Mouse (Mus musculus) stomach, embryonic 14.5 days (tissue): ENCODE data around the gene Zbtb37. TPM values are rescaled to one million over a fixed set of nuclear protein-coding genes. Genes with fewer than 3 reads are reported as not detected.

Experiments
- ATAC-seq: fragments of 200-750 bp; cut with Nextera tagmentation; 2 replicates; pipeline ENCODE4 v1.8.0; 2017; ENCODE audit warnings: low read depth, moderate TSS enrichment; ENCODE audit not compliant: insufficient number of reproducible peaks, insufficient read depth, low FRiP score
- H3K27ac ChIP-seq: fragments of 300-500 bp; sonication (generic); 2 replicates; pipeline ENCODE4 v1.5.1; 2014; ENCODE audit warnings: mild to moderate bottlenecking, low read length, moderate library complexity, mixed read lengths
- H3K27me3 ChIP-seq: fragments of 300-500 bp; sonication (generic); 2 replicates; pipeline ENCODE4 v1.6.1; 2014; ENCODE audit warnings: low read length, control low read depth, mixed read lengths; ENCODE audit not compliant: control insufficient read depth, insufficient read depth
- H3K36me3 ChIP-seq: fragments of 300-500 bp; sonication (generic); 2 replicates; pipeline ENCODE4 v1.6.1; 2014; ENCODE audit warnings: mild to moderate bottlenecking, control low read depth, low read length, moderate library complexity, mixed read lengths; ENCODE audit not compliant: control insufficient read depth, insufficient read depth
- H3K4me1 ChIP-seq: fragments of 300-500 bp; sonication (generic); 2 replicates; pipeline ENCODE4 v1.6.1; 2014; ENCODE audit warnings: low read length, control low read depth, mixed read lengths; ENCODE audit not compliant: control insufficient read depth, insufficient read depth
- H3K4me2 ChIP-seq: fragments of 300-500 bp; sonication (generic); replicated peaks from 2 replicates; pipeline ENCODE4 v1.6.1; 2014; ENCODE audit warnings: low read depth, low read length, control low read depth
- H3K4me3 ChIP-seq: fragments of 300-500 bp; sonication (generic); 2 replicates; pipeline ENCODE4 v1.5.1; 2014; ENCODE audit warnings: low read depth, low read length, control low read depth
- H3K9ac ChIP-seq: fragments of 300-500 bp; sonication (generic); replicated peaks from 2 replicates; pipeline ENCODE4 v1.6.1; 2014; ENCODE audit warnings: low read depth, mild to moderate bottlenecking, control low read depth, low read length, moderate library complexity, mixed read lengths
- H3K9me3 ChIP-seq: fragments of 300-500 bp; sonication (generic); 2 replicates; pipeline ENCODE4 v1.6.1; 2016; ENCODE audit warnings: low read depth, low read length, control low read depth; ENCODE audit not compliant: control insufficient read depth
- WGBS: fragments of 180-500 bp; shearing (Covaris S2); extraction: QIAGEN DNeasy Blood & Tissue Kit; methylation state at CpG from one replicate; pipeline ENCODE4 v1.1.7; 2014; 5-methylcytosine and 5-hydroxymethylcytosine counted together
- polyA plus RNA-seq: library from polyadenylated mRNA; unstranded; fragments of >200 nt; fragmentation: Nextera tagmentation; extraction: Ambion mirVana; gene quantifications from 2 replicates; pipeline ENCODE4 v1.2.1, GENCODE M21; 2014

The Zbtb37 gene
- 12.7 and 14.1 TPM in 2 replicates for polyA plus RNA-seq

GRCm38 (mm10) chr1:161034435-161035280 lies at the start of gene Zbtb37:
TSS of gene Zbtb37 (minus strand) at chr1:161034849.
- no peaks in the 10 kb centered on the region for H3K27me3 ChIP-seq
- peak; percentile 92 for ATAC-seq
- H3K36me3 ChIP-seq, result peaks cover 46% of the 10 kb centered on the region
- H3K9me3 ChIP-seq, result no peaks in the 10 kb centered on the region
- H3K4me1 ChIP-seq, result peaks cover 4% of the 10 kb centered on the region; the same call in 1 of the 2 replicates
- H3K4me2 ChIP-seq, result peak within 1 kb of the TSS; percentile 69
- 2% methylated on average over 68 of the region's 76 CpGs for WGBS
- peak within 1 kb of the TSS; percentile 98 for H3K9ac ChIP-seq
- H3K27ac ChIP-seq, result peak within 1 kb of the TSS; percentile 95
- H3K4me3 ChIP-seq, result peak within 1 kb of the TSS; percentile 87

GRCm38 (mm10) chr1:161077243-161077642 lies 42.6 kb upstream of the Zbtb37 start:
- WGBS, result 96% methylated on average over 3 of the region's 3 CpGs

GRCm38 (mm10) chr1:161076238-161076637 lies 41.6 kb upstream of the Zbtb37 start:
- no peaks in the 10 kb centered on the region for H3K9me3 ChIP-seq
- H3K4me1 ChIP-seq, result peaks cover 14% of the 10 kb centered on the region
- no peak overlapping the region for H3K27ac ChIP-seq
- no peak overlapping the region for H3K9ac ChIP-seq
- WGBS, result 83% methylated on average over 6 of the region's 6 CpGs
- H3K4me2 ChIP-seq, result no peak overlapping the region
- H3K4me3 ChIP-seq, result no peak overlapping the region
- H3K27me3 ChIP-seq, result no peaks in the 10 kb centered on the region
- H3K36me3 ChIP-seq, result peaks cover 14% of the 10 kb centered on the region
- no peak for ATAC-seq

More at GRCm38 (mm10) chr1:161077243-161077642, 42.6 kb upstream of the Zbtb37 start:
- H3K4me1 ChIP-seq, result peaks cover 9% of the 10 kb centered on the region
- H3K36me3 ChIP-seq, result peaks cover 14% of the 10 kb centered on the region
- H3K27me3 ChIP-seq, result no peaks in the 10 kb centered on the region
- ATAC-seq, result no peak
- no peak overlapping the region for H3K27ac ChIP-seq
- no peak overlapping the region for H3K4me3 ChIP-seq
- no peak overlapping the region for H3K9ac ChIP-seq
- H3K9me3 ChIP-seq, result no peaks in the 10 kb centered on the region
- H3K4me2 ChIP-seq, result no peak overlapping the region

GRCm38 (mm10) chr1:161071272-161071620 lies 36.6 kb upstream of the Zbtb37 start:
- H3K4me2 ChIP-seq, result peak overlapping the region; percentile 56
- H3K36me3 ChIP-seq, result no peaks in the 10 kb centered on the region; the same call in 1 of the 2 replicates
- H3K4me3 ChIP-seq, result peak overlapping the region; percentile 64
- ATAC-seq, result no peak
- H3K27ac ChIP-seq, result peak overlapping the region; percentile 56
- WGBS, result under 1% methylated on average over 12 of the region's 12 CpGs
- H3K4me1 ChIP-seq, result peaks cover 14% of the 10 kb centered on the region
- peak overlapping the region; percentile 61 for H3K9ac ChIP-seq
- no peaks in the 10 kb centered on the region for H3K9me3 ChIP-seq
- H3K27me3 ChIP-seq, result no peaks in the 10 kb centered on the region

GRCm38 (mm10) chr1:161070352-161071271 lies 36.0 kb upstream of the Zbtb37 start, which contains the start of the genes Dars2 and Cenpl:
TSS of gene Dars2 (minus strand) at chr1:161070658.
TSS of gene Cenpl (plus strand) at chr1:161070713.
- Histone ChIP-seq H3K27ac (peak within 1 kb of the TSS; percentile 69), H3K9me3 (no peaks in the 10 kb centered on the region), H3K4me2 (peak within 1 kb of the TSS; percentile 61), H3K9ac (peak within 1 kb of the TSS; percentile 87), H3K36me3 (no peaks in the 10 kb centered on the region; the same call in 1 of the 2 replicates), H3K4me1 (peaks cover 14% of the 10 kb centered on the region), H3K4me3 (peak within 1 kb of the TSS; percentile 64), H3K27me3 (no peaks in the 10 kb centered on the region)
- peak; percentile 97 for ATAC-seq
- WGBS, result under 1% methylated on average over 57 of the region's 57 CpGs

- H3K4me2 ChIP-seq, result no peak overlapping the region
- WGBS, result 69% methylated on average over 1 of the region's 1 CpGs
- no peaks in the 10 kb centered on the region; the same call in 1 of the 2 replicates for H3K36me3 ChIP-seq
- H3K4me3 ChIP-seq, result no peak overlapping the region
- H3K27ac ChIP-seq, result no peak overlapping the region
- no peaks in the 10 kb centered on the region for H3K9me3 ChIP-seq
- H3K9ac ChIP-seq, result no peak overlapping the region
- H3K4me1 ChIP-seq, result no peaks in the 10 kb centered on the region
- ATAC-seq, result no peak
- no peaks in the 10 kb centered on the region for H3K27me3 ChIP-seq
Measured at GRCm38 (mm10) chr1:161063351-161063750, 28.7 kb upstream of the Zbtb37 start.

- Histone ChIP-seq H3K4me3 (no peak overlapping the region), H3K4me2 (no peak overlapping the region), H3K9ac (no peak overlapping the region), H3K4me1 (no peaks in the 10 kb centered on the region), H3K9me3 (no peaks in the 10 kb centered on the region), H3K27me3 (no peaks in the 10 kb centered on the region), H3K27ac (no peak overlapping the region), H3K36me3 (no peaks in the 10 kb centered on the region; the same call in none of the 2 replicates)
- no peak for ATAC-seq
- WGBS, result 93% methylated on average over 1 of the region's 1 CpGs
Measured at GRCm38 (mm10) chr1:161057164-161057563, 22.5 kb upstream of the Zbtb37 start.

- Histone ChIP-seq H3K27me3 (no peaks in the 10 kb centered on the region), H3K4me3 (no peak overlapping the region), H3K27ac (no peak overlapping the region), H3K9me3 (no peaks in the 10 kb centered on the region), H3K9ac (no peak overlapping the region), H3K4me2 (no peak overlapping the region), H3K4me1 (no peaks in the 10 kb centered on the region), H3K36me3 (peaks cover 12% of the 10 kb centered on the region; the same call in 1 of the 2 replicates)
- 87% methylated on average over 3 of the region's 3 CpGs for whole genome bisulfite sequencing
- ATAC-seq, result no peak
Measured at GRCm38 (mm10) chr1:161046972-161047371, 12.3 kb upstream of the Zbtb37 start.
